Mouse (Mus musculus): ENCODE results near the gene Nhlrc1. TPM values are rescaled to one million over a fixed set of nuclear protein-coding genes. Genes with fewer than 3 reads are reported as not detected.

Gene Nhlrc1
- polyA plus RNA-seq (2015; fragmentation: Illumina TruSeq; extraction: RNeasy Lipid Tissue Mini Kit (QIAGEN cat#74804); ENCODE audit: insufficient read depth, low read depth, low replicate concordance) = not detected

GRCm38 (mm10) chr13:47014334-47015194 is at the start of gene Nhlrc1:
Nhlrc1 (minus strand) TSS chr13:47014850.

DNA sequence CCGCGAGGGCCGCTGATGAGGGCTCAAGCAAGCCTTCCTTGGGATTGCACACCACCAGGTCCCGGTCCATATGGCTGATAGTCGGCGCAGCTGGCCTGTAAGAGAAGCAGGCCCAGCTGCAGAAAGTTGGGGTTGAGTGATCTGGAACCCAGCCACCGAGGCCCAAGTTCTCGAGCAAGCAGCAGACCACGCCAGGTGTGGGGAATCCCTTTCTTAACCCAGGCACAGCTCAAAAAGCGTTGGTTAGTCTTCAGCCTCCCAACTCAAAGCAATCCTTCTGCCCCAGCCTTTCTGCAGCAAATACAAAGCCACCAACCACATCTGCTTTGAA is 29.9 kb upstream of the Nhlrc1 start, which contains the start of gene Tpmt:
Gene Tpmt, minus strand, starts transcription at position 121 of the 331 bp plus-strand sequence.

GRCm38 (mm10) chr13:47043030-47043680 is 28.5 kb upstream of the Nhlrc1 start, which contains the start of gene Kdm1b:
Kdm1b (plus strand) TSS chr13:47043499.

Other genes starting within 250 kb of the Nhlrc1 start
- 8.7 TPM for gene Kif13a, start 85.0 kb downstream of the Nhlrc1 start, polyA plus RNA-seq (2015; fragmentation: Illumina TruSeq; extraction: RNeasy Lipid Tissue Mini Kit (QIAGEN cat#74804); ENCODE audit: insufficient read depth, low read depth, low replicate concordance)
- gene Kdm1b, start 28.6 kb upstream of the Nhlrc1 start, polyA plus RNA-seq (2015; fragmentation: Illumina TruSeq; extraction: RNeasy Lipid Tissue Mini Kit (QIAGEN cat#74804); ENCODE audit: insufficient read depth, low read depth, low replicate concordance) = 5.5 TPM
- 0.50 TPM for gene Tpmt, start 29.9 kb upstream of the Nhlrc1 start, polyA plus RNA-seq (2015; fragmentation: Illumina TruSeq; extraction: RNeasy Lipid Tissue Mini Kit (QIAGEN cat#74804); ENCODE audit: insufficient read depth, low read depth, low replicate concordance)
- 13.4 TPM for gene Dek, start 91.4 kb upstream of the Nhlrc1 start, polyA plus RNA-seq (2015; fragmentation: Illumina TruSeq; extraction: RNeasy Lipid Tissue Mini Kit (QIAGEN cat#74804); ENCODE audit: insufficient read depth, low read depth, low replicate concordance)
- gene Rnf144b, start 107.8 kb upstream of the Nhlrc1 start, polyA plus RNA-seq (2015; fragmentation: Illumina TruSeq; extraction: RNeasy Lipid Tissue Mini Kit (QIAGEN cat#74804); ENCODE audit: insufficient read depth, low read depth, low replicate concordance) = 2.2 TPM

All from pancreas, adult 10 weeks (tissue).